Mouse (Mus musculus): ENCODE data around the gene Gstm4. TPM values are rescaled to one million over a fixed set of nuclear protein-coding genes. Genes with fewer than 3 reads are reported as not detected.

The Gstm4 gene
- polyA plus RNA-seq, 1 experiment from 2014 or later, result 13.4 TPM

GRCm38 (mm10) chr3:108085721-108086469 is 41.2 kb upstream of the Gstm4 start:
- Histone ChIP-seq H3K27ac (ENCODE audit: poor library complexity, severe bottlenecking) (peak overlapping the region; percentile 90), H3K4me2 (peak overlapping the region; percentile 98), H3K27me3 (replicated peaks) (no peaks in the 10 kb centered on the region), H3K4me3 (peak overlapping the region; percentile 77), H3K9ac (peak overlapping the region; percentile 83), H3K4me1 (replicated peaks) (peaks cover 63% of the 10 kb centered on the region), H3K36me3 (peaks cover 1% of the 10 kb centered on the region), H3K9me3 (replicated peaks) (no peaks in the 10 kb centered on the region)
- peak; percentile 82 for ATAC-seq (ENCODE audit: insufficient number of reproducible peaks, low FRiP score)
- under 1% methylated on average over 31 of the region's 31 CpGs for WGBS

GRCm38 (mm10) chr3:108085281-108085720 is 40.6 kb upstream of the Gstm4 start:
- H3K4me2 ChIP-seq, result peak overlapping the region; percentile 98
- H3K27ac ChIP-seq (ENCODE audit: poor library complexity, severe bottlenecking), result peak overlapping the region; percentile 90
- 0% methylated on average over 14 of the region's 14 CpGs for WGBS
- H3K4me1 ChIP-seq (replicated peaks), result peaks cover 67% of the 10 kb centered on the region
- H3K36me3 ChIP-seq, result peaks cover 7% of the 10 kb centered on the region
- H3K27me3 ChIP-seq (replicated peaks), result no peaks in the 10 kb centered on the region
- H3K4me3 ChIP-seq, result peak overlapping the region; percentile 77
- ATAC-seq (ENCODE audit: insufficient number of reproducible peaks, low FRiP score), result peak; percentile 87
- H3K9ac ChIP-seq, result peak overlapping the region; percentile 83
- no peaks in the 10 kb centered on the region for H3K9me3 ChIP-seq (replicated peaks)

GRCm38 (mm10) chr3:108084767-108085270 is 40.1 kb upstream of the Gstm4 start:
- peaks cover 63% of the 10 kb centered on the region for H3K4me1 ChIP-seq (replicated peaks)
- H3K9me3 ChIP-seq (replicated peaks), result no peaks in the 10 kb centered on the region
- peak overlapping the region; percentile 90; the same call in 1 of the 2 replicates for H3K27ac ChIP-seq (ENCODE audit: poor library complexity, severe bottlenecking)
- peak; percentile 2; the same call in 1 of the 2 replicates for ATAC-seq (ENCODE audit: insufficient number of reproducible peaks, low FRiP score)
- WGBS, result 13% methylated on average over 13 of the region's 13 CpGs
- no peaks in the 10 kb centered on the region for H3K27me3 ChIP-seq (replicated peaks)
- peak overlapping the region; percentile 98 for H3K4me2 ChIP-seq
- peaks cover 12% of the 10 kb centered on the region for H3K36me3 ChIP-seq
- H3K9ac ChIP-seq, result peak overlapping the region; percentile 83
- H3K4me3 ChIP-seq, result peak overlapping the region; percentile 77

DNA sequence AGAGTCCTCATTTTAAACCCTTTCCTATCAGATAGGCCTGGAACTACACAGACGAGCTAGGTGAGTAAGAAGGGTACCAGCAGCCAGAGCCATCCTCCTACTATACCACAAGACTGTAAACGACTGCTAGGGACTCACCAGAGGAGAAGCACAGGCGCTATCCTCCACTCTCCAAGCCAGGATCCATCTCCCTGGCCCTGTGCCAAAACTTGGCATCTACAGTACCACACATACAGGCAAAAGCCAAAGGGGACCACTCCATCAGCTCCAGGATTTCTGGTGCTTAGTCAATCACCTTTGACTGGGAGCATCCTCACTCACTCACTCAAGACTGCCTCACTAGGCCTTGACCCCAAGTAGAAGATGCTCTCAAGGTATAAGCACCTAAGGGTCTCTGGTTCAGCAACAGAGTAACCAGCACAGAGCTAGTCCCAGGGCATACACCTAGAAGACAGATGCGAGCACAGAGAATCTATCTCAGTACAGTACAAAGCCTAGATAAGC is 39.3 kb upstream of the Gstm4 start:
- no peak overlapping the region for H3K27ac ChIP-seq (ENCODE audit: poor library complexity, severe bottlenecking)
- H3K4me1 ChIP-seq (replicated peaks), result peaks cover 62% of the 10 kb centered on the region

GRCm38 (mm10) chr3:108083161-108083560 is 38.5 kb upstream of the Gstm4 start:
- H3K27ac ChIP-seq (ENCODE audit: poor library complexity, severe bottlenecking), result no peak overlapping the region
- WGBS, result 16% methylated on average over 2 of the region's 2 CpGs
- H3K9ac ChIP-seq, result peak overlapping the region; percentile 42
- H3K4me1 ChIP-seq (replicated peaks), result peaks cover 57% of the 10 kb centered on the region
- no peaks in the 10 kb centered on the region for H3K27me3 ChIP-seq (replicated peaks)
- H3K36me3 ChIP-seq, result peaks cover 27% of the 10 kb centered on the region
- ATAC-seq (ENCODE audit: insufficient number of reproducible peaks, low FRiP score), result no peak
- peak overlapping the region; percentile 98 for H3K4me2 ChIP-seq
- no peaks in the 10 kb centered on the region for H3K9me3 ChIP-seq (replicated peaks)
- no peak overlapping the region for H3K4me3 ChIP-seq

More for the DNA sequence above, 39.3 kb upstream of the Gstm4 start:
- no peak for ATAC-seq (ENCODE audit: insufficient number of reproducible peaks, low FRiP score)
- Histone ChIP-seq H3K9ac (no peak overlapping the region), H3K4me2 (peak overlapping the region; percentile 98), H3K4me3 (peak overlapping the region; percentile 77), H3K27me3 (replicated peaks) (no peaks in the 10 kb centered on the region), H3K9me3 (replicated peaks) (no peaks in the 10 kb centered on the region), H3K36me3 (peaks cover 20% of the 10 kb centered on the region)
- 53% methylated on average over 4 of the region's 4 CpGs for WGBS

GRCm38 (mm10) chr3:108082251-108082875 is 37.7 kb upstream of the Gstm4 start:
- no peaks in the 10 kb centered on the region for H3K9me3 ChIP-seq (replicated peaks)
- peak overlapping the region; percentile 98 for H3K4me2 ChIP-seq
- no peak for ATAC-seq (ENCODE audit: insufficient number of reproducible peaks, low FRiP score)
- H3K27me3 ChIP-seq (replicated peaks), result no peaks in the 10 kb centered on the region
- H3K36me3 ChIP-seq, result peaks cover 33% of the 10 kb centered on the region
- peak overlapping the region; percentile 42 for H3K9ac ChIP-seq
- WGBS, result 61% methylated on average over 1 of the region's 1 CpGs
- peaks cover 56% of the 10 kb centered on the region for H3K4me1 ChIP-seq (replicated peaks)
- peak overlapping the region; percentile 22; the same call in 1 of the 2 replicates for H3K27ac ChIP-seq (ENCODE audit: poor library complexity, severe bottlenecking)
- 0 out of 2 replicates have a peak overlapping the region, but pooled peaks have one; percentile 4 for H3K4me3 ChIP-seq

DNA sequence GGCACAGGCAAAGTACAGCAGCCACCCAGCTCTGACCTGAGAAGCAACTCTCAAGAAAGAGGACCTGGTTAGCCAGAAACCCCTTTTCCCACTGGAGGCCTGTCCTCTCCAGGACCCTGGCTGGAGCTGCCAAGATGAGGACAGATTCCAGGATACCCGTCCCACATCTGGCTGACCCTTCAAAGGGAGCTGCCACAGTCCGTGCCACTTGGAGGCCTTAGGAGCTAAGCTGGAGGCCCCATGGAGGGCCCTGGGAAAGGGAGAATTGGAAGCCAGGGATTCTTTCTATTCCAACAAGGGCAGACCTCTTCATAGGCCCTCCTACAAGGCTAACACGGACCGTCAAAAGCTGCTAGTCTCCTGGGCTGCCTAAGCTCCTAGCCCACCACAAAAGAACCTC is 37.0 kb upstream of the Gstm4 start:
- WGBS, result 45% methylated on average over 4 of the region's 4 CpGs
- peak overlapping the region; percentile 98 for H3K4me2 ChIP-seq
- no peaks in the 10 kb centered on the region for H3K27me3 ChIP-seq (replicated peaks)
- peaks cover 40% of the 10 kb centered on the region for H3K36me3 ChIP-seq
- H3K27ac ChIP-seq (ENCODE audit: poor library complexity, severe bottlenecking), result peak overlapping the region; percentile 7; the same call in 1 of the 2 replicates
- peaks cover 49% of the 10 kb centered on the region for H3K4me1 ChIP-seq (replicated peaks)
- no peak for ATAC-seq (ENCODE audit: insufficient number of reproducible peaks, low FRiP score)
- 0 out of 2 replicates have a peak overlapping the region, but pooled peaks have one; percentile 4 for H3K4me3 ChIP-seq
- no peaks in the 10 kb centered on the region for H3K9me3 ChIP-seq (replicated peaks)
- H3K9ac ChIP-seq, result peak overlapping the region; percentile 42; the same call in 1 of the 2 replicates

DNA sequence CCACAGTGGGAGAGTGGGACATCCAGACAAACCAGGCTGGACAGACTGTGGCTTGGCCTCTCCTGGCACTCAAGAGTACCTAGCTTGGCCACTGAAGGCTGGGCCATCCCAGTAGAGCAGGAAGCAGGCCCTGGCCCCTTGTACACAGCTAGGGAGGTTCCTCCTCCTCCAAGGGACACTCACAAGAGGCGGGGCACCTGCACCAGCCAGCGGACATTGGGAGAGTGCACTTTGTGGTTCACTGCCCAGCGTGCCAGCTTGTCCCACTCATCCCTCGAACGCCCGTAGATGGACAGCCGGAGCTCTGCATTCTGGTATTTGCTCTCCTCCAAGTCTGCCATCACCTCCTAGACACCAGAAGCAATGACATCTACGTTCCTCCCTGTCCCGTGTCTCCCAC is 32.1 kb upstream of the Gstm4 start:
- peaks cover 16% of the 10 kb centered on the region for H3K4me1 ChIP-seq (replicated peaks)
- WGBS, result 95% methylated on average over 9 of the region's 9 CpGs
- H3K36me3 ChIP-seq, result peaks cover 71% of the 10 kb centered on the region
- H3K9ac ChIP-seq, result no peak overlapping the region
- no peaks in the 10 kb centered on the region for H3K9me3 ChIP-seq (replicated peaks)
- no peak for ATAC-seq (ENCODE audit: insufficient number of reproducible peaks, low FRiP score)
- H3K4me3 ChIP-seq, result no peak overlapping the region
- no peak overlapping the region for H3K27ac ChIP-seq (ENCODE audit: poor library complexity, severe bottlenecking)
- H3K27me3 ChIP-seq (replicated peaks), result no peaks in the 10 kb centered on the region
- no peak overlapping the region for H3K4me2 ChIP-seq

DNA sequence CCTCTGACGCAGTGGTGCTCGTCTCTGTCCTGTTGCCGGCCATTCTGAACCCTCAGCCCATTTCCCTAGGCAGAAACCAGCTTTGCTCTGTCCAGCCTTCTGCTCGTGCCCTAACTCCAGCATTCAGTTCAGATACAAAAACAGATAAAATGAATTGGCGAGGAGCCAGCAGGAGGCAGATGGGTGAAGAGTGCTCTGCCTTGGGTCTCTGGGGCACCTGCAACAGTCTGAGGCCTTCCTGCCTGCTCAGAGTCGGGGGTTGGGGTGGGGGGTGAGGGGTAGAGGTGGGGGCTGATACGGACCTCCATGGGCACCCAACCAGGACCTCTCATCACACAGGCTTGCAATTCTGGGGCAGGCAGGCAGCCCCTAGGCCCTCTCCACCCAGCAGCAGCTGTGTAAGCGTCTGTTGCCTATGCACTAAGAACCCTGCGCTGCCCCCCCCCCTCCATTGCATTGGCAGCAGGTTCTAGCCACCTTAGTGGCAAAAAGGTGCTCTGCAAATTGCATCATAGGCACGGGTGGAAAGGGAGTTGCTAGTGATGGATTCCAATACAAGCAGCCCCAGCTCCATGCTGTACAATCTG is 28.4 kb upstream of the Gstm4 start:
- Histone ChIP-seq H3K9ac (no peak overlapping the region), H3K4me3 (no peak overlapping the region), H3K36me3 (peaks cover 48% of the 10 kb centered on the region), H3K27ac (ENCODE audit: poor library complexity, severe bottlenecking) (no peak overlapping the region), H3K27me3 (replicated peaks) (no peaks in the 10 kb centered on the region), H3K4me1 (replicated peaks) (peaks cover 18% of the 10 kb centered on the region), H3K9me3 (replicated peaks) (no peaks in the 10 kb centered on the region), H3K4me2 (no peak overlapping the region)
- whole genome bisulfite sequencing, result 79% methylated on average over 10 of the region's 10 CpGs
- no peak for ATAC-seq (ENCODE audit: insufficient number of reproducible peaks, low FRiP score)

DNA sequence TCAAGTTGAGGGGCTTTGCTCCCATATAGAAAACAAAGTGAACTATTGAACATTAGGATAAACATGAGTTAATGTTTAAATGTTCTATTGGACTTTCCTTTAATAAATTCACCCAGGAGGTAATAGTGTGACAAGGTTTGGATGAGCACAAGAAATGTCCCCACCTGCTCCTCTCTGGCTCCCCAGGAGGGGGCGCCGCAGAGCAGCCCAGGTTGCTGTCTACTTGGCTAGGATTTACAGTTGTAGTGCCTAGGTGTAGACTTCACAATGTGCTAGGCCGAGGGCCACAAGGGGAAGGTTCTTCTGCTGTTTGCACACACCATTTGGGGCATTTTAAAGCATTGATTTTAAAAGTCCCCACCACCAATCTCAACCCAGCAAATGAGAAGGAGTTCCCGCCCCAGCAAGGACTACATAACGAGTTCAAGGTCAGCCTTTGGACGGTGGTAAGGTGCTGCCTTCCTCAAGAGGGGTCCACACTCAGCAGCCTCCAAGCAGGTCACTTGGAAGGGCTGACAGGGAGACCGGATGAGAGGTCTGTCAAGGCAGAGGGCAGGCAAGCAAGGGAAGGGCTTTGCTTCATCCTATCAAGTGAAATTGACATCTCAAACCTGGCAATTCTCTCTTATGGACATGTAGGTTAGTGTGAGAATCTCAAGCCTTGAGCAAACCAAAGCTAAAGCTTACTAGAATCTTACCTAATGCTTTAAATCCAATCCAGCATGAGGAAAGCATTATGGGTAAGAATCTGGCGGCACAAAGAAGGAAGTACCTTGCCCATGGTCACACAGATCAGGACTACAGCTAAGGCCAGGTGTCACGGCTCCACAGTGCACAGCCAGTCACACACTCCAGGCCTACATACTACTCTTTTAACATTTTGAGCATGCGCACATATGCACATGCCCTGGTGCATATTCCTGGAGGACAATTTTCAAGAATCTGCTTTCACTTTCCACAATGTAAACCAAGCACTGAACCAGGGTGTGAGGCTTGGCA is 25.9 kb upstream of the Gstm4 start:
- H3K9ac ChIP-seq, result no peak overlapping the region
- H3K36me3 ChIP-seq, result peaks cover 24% of the 10 kb centered on the region
- H3K4me1 ChIP-seq (replicated peaks), result peaks cover 18% of the 10 kb centered on the region
- ATAC-seq (ENCODE audit: insufficient number of reproducible peaks, low FRiP score), result no peak
- H3K27ac ChIP-seq (ENCODE audit: poor library complexity, severe bottlenecking), result no peak overlapping the region
- H3K4me3 ChIP-seq, result no peak overlapping the region
- WGBS, result 61% methylated on average over 10 of the region's 10 CpGs
- no peaks in the 10 kb centered on the region for H3K27me3 ChIP-seq (replicated peaks)
- no peak overlapping the region for H3K4me2 ChIP-seq
- no peaks in the 10 kb centered on the region for H3K9me3 ChIP-seq (replicated peaks)

Data from heart, embryonic 12.5 days (tissue).